Comparison of ENCODE assay signal across 13 mouse cellular contexts in genomic region chr2:38594874-38595273, GRCm38 (mm10).
"Had no signal": no experiment of that assay in that cellular context is flagged by ENCODE, and none has a peak within 500 bp of the region (broad histone marks: within the 10 kb centered on the region; RNA-seq: fewer than 3 reads in every experiment).

No protein-coding gene starts in this region.

- H3K4me2 ChIP-seq: limb, embryonic 15.5 days; liver, embryonic 12.5 days; lung, embryonic 14.5 days; midbrain, embryonic 12.5 days; stomach, embryonic 15.5 days had no signal

- H3K9me3 ChIP-seq: limb, embryonic 15.5 days; liver, embryonic 12.5 days; midbrain, embryonic 12.5 days; stomach, embryonic 15.5 days had no signal

- H3K4me1 ChIP-seq: limb, embryonic 15.5 days; stomach, embryonic 15.5 days had no signal

- H3K9ac ChIP-seq: limb, embryonic 15.5 days; liver, embryonic 12.5 days; lung, embryonic 14.5 days; midbrain, embryonic 12.5 days; stomach, embryonic 15.5 days had no signal

- H3K4me3 ChIP-seq: limb, embryonic 15.5 days; liver, embryonic 12.5 days; midbrain, embryonic 12.5 days; stomach, embryonic 15.5 days had no signal

- H3K27ac ChIP-seq: limb, embryonic 15.5 days; liver, embryonic 12.5 days; stomach, embryonic 15.5 days had no signal

- ATAC-seq: intestine, postnatal 0 days; liver, embryonic 12.5 days had no signal

- H3K27me3 ChIP-seq: limb, embryonic 15.5 days; liver, embryonic 12.5 days; midbrain, embryonic 12.5 days; stomach, embryonic 15.5 days had no signal

- DNase-seq: kidney, adult 8-10 months; kidney, postnatal 25 days; layer of hippocampus, postnatal 36 days; lung, embryonic 14.5 days; lung, postnatal 10 days; lung, postnatal 4 days; right cerebral cortex, postnatal 4 days; thymus, postnatal 36 days had no signal
